12 mouse cellular contexts compared by ENCODE assay signal in the genomic region with DNA sequence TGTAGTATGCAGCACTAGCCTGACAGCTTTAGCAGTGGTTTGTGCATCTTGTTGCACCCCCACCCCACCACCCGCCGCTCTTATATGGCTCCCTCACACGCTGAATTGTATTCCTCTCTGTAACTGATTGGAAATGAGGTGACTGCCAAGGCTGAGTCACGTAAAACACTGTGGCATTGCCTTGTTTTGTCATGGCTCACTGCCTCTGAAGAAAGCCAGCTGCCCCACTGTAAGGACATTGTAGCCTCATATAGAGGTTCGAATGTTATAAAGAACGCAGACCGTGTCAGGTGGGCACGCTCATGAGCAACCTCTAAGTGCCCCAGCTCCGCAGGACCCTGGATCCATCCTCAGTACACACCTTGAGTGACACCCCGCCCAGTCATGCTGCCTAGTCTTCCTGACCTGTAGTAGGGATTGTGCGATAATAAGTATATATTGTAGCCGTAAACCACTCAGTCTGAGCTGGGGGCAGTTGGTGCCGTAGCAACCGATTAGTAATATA.
DNase-seq lines count a peak whose midpoint lies in the region; ATAC-seq lines count a peak whose summit lies in the region.
"Had no signal": no experiment of that assay in that cellular context is flagged by ENCODE, and none has a peak within 500 bp of the region (broad histone marks: within the 10 kb centered on the region; RNA-seq: fewer than 3 reads in every experiment).

No protein-coding gene starts in this region.

- ATAC-seq in kidney, embryonic 15.5 days (replicated peaks; ENCODE audit: low FRiP score), result peak; percentile 75
- peak; percentile 82 for ATAC-seq in hindbrain, embryonic 13.5 days (ENCODE audit: low FRiP score)
- no peak for ATAC-seq in intestine, embryonic 16.5 days

- H3K27me3 ChIP-seq in kidney, embryonic 15.5 days, result no peaks in the 10 kb centered on the region
- H3K27me3 ChIP-seq in hindbrain, embryonic 13.5 days, result no peaks in the 10 kb centered on the region
- H3K27me3 ChIP-seq in intestine, embryonic 16.5 days (replicated peaks; ENCODE audit: control insufficient read depth, insufficient read depth, low read length), result no peaks in the 10 kb centered on the region
- H3K27me3 ChIP-seq: CH12.LX; heart, embryonic 15.5 days had no signal

- H3K9me3 ChIP-seq in kidney, embryonic 15.5 days (replicated peaks), result no peaks in the 10 kb centered on the region
- H3K9me3 ChIP-seq in hindbrain, embryonic 13.5 days, result no peaks in the 10 kb centered on the region
- no peaks in the 10 kb centered on the region for H3K9me3 ChIP-seq in intestine, embryonic 16.5 days (ENCODE audit: control insufficient read depth, low read length)
- H3K9me3 ChIP-seq: heart, embryonic 15.5 days had no signal

- H3K4me1 ChIP-seq in kidney, embryonic 15.5 days, result peaks cover 6% of the 10 kb centered on the region; the same call in 1 of the 2 replicates
- H3K4me1 ChIP-seq in hindbrain, embryonic 13.5 days (replicated peaks), result 0 out of 2 replicates have a peak, but pooled peaks cover 5% of the 10 kb centered on the region
- no peaks in the 10 kb centered on the region for H3K4me1 ChIP-seq in intestine, embryonic 16.5 days (ENCODE audit: control insufficient read depth, insufficient read depth, low read length)
- H3K4me1 ChIP-seq: heart, embryonic 15.5 days had no signal

- H3K9ac ChIP-seq in kidney, embryonic 15.5 days, result no peak overlapping the region
- no peak overlapping the region for H3K9ac ChIP-seq in hindbrain, embryonic 13.5 days
- no peak overlapping the region for H3K9ac ChIP-seq in intestine, embryonic 16.5 days (ENCODE audit: low read depth, low read length)
- H3K9ac ChIP-seq: heart, embryonic 15.5 days had no signal

- 0 out of 2 replicates have a peak overlapping the region, but pooled peaks have one; percentile 2 for H3K4me2 ChIP-seq in kidney, embryonic 15.5 days
- peak overlapping the region; percentile 21; the same call in 1 of the 2 replicates for H3K4me2 ChIP-seq in hindbrain, embryonic 13.5 days
- H3K4me2 ChIP-seq in intestine, embryonic 16.5 days (ENCODE audit: low read depth, low read length), result no peak overlapping the region
- H3K4me2 ChIP-seq: heart, embryonic 15.5 days had no signal

- DNase-seq in kidney, adult 11 months, result no peak
- DNase-seq in right cerebral cortex, postnatal 25 days, result peak; percentile 8
- DNase-seq in right cerebral cortex, postnatal 10 days (ENCODE audit: low spot score in 2 of 2), result no peak
- DNase-seq in retina, postnatal 1 day, result peak; percentile 72
- DNase-seq in layer of hippocampus, adult 11-12 months (ENCODE audit: low spot score), result no peak
- DNase-seq: kidney, postnatal 14 days; lung, adult 2 months had no signal

- WGBS in kidney, embryonic 15.5 days, result 53% methylated on average over 14 of the region's 14 CpGs
- 60% methylated on average over 14 of the region's 14 CpGs for WGBS in hindbrain, embryonic 13.5 days
- WGBS in intestine, embryonic 16.5 days, result 82% methylated on average over 14 of the region's 14 CpGs

- no peak overlapping the region for H3K4me3 ChIP-seq in kidney, embryonic 15.5 days (replicated peaks)
- H3K4me3 ChIP-seq in hindbrain, embryonic 13.5 days, result no peak overlapping the region
- no peak overlapping the region for H3K4me3 ChIP-seq in intestine, embryonic 16.5 days (ENCODE audit: low read length)
- H3K4me3 ChIP-seq: heart, embryonic 15.5 days had no signal

- H3K27ac ChIP-seq in kidney, embryonic 15.5 days, result no peak overlapping the region
- H3K27ac ChIP-seq in hindbrain, embryonic 13.5 days, result peak overlapping the region; percentile 35; the same call in 1 of the 2 replicates
- H3K27ac ChIP-seq in intestine, embryonic 16.5 days (ENCODE audit: low read length), result no peak overlapping the region
- H3K27ac ChIP-seq: heart, embryonic 15.5 days had no signal

- no peaks in the 10 kb centered on the region for H3K36me3 ChIP-seq in kidney, embryonic 15.5 days
- no peaks in the 10 kb centered on the region for H3K36me3 ChIP-seq in hindbrain, embryonic 13.5 days
- H3K36me3 ChIP-seq in intestine, embryonic 16.5 days (ENCODE audit: control insufficient read depth, insufficient read depth, low read length), result no peaks in the 10 kb centered on the region
- H3K36me3 ChIP-seq: heart, embryonic 15.5 days had no signal

Comparison
In these comparisons a context has a peak if more than half of its experiments do, and no peak if none do; other contexts are left out.
1. DNase-seq: peak in right cerebral cortex, postnatal 25 days (single experiment) and retina, postnatal 1 day (single experiment); none in kidney, adult 11 months (single experiment), right cerebral cortex, postnatal 10 days (0 of 2) and layer of hippocampus, adult 11-12 months (single experiment).